Mouse (Mus musculus) Patski (cell line): ENCODE measurements around the gene Atp13a4. TPM values are rescaled to one million over a fixed set of nuclear protein-coding genes. Genes with fewer than 3 reads are reported as not detected.

Source experiments
- ATAC-seq: fragments of 100-300 bp; one replicate; pipeline ENCODE4 v1.8.0; 2021
- CTCF ChIA-PET: fragments of 350-600 bp; sonication (Branson Sonifier 250); formaldehyde crosslinking; loops from one replicate; lab custom pipeline; 2022; ENCODE audit warnings: inconsistent platforms; lab: Charles Lee
- POLR2A ChIA-PET: fragments of 350-600 bp; sonication (Branson Sonifier 250); formaldehyde crosslinking; loops from one replicate; lab custom pipeline; 2022; ENCODE audit warnings: antibody characterized with exemption, inconsistent platforms; lab: Charles Lee
- DNase-seq: peaks from one replicate; pipeline ENCODE4 v3.0.0-alpha.2; 2011; ENCODE audit warnings: low read depth, low spot score
- H3K27me3 ChIP-seq: fragments of 371-371 bp; one replicate; pipeline ENCODE4 v1.5.1; 2021
- CTCF ChIP-seq: fragments of 100-300 bp; IDR thresholded peaks from one replicate; pipeline ENCODE4 v1.5.1; 2021
- in situ Hi-C: fragments of 300-500 bp; cut with MboI; formaldehyde crosslinking; loops from 3 replicates; pipeline ENCODE4 v1.11.1; 2018; ENCODE audit warnings: low pct_unique_long_range_greater_than_20kb, mixed read lengths
- polyA plus RNA-seq: library from polyadenylated mRNA; unstranded; gene quantifications from one replicate; pipeline ENCODE4 v1.2.3, GENCODE M21; 2021

The Atp13a4 gene
- polyA plus RNA-seq, 1 experiment from 2014 or later: not detected

DNA sequence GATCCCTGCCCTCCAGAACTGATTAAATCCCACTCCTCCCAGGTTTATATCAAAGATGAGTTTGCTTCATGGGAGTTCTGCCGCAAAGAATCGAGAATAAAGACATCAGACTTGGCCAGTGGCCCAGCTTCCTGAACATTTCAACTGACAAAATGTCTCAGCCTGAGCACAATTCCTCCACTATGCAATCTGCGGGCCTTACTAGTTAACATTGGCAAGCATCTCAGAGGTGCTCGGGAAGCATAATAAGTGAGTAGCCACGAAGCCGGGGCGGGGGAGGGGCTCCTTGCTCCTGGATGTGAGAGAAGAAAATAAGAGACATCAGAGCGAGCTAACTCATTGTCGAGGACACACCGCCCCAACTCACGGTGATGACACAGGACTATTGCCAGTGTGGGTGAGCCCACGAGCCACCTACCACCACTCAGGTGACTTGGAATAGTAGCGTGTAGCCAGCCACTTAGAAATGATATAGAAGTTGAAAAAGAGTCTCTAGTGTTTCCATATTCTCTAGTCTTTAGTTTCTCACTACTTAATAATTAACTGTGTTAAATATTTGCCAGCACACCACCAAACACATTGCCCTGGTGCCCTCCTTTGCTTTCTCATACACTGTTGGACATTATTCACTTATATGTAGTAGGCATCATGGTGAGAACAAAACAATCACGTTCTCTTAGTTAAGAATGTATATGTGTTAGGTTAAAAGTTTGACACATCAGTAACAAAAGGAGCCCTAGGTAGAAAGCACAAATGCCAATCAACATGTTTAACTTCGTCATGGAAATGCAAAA, 8.1 kb downstream of the Atp13a4 start:
- no peak for ATAC-seq
- TF ChIP-seq CTCF: no peak
- in situ Hi-C loops: no loop called here
- H3K27me3 ChIP-seq: peaks cover 67% of the 10 kb centered on the region
- DNase-seq: no peak
- ChIA-PET POLR2A (interaction anchor here (0.7 kb wide), 1 partner anchor 365 kb away, joined by 3 read pairs; no protein-coding TSS in a partner anchor), CTCF (no interaction called here)

GRCm38 (mm10) chr16:29535866-29536265, 8.8 kb downstream of the Atp13a4 start:
- DNase-seq (no peak), ATAC-seq (no peak)
- H3K27me3 ChIP-seq: peaks cover 65% of the 10 kb centered on the region
- no peak for TF ChIP-seq CTCF
- ChIA-PET POLR2A (interaction anchor here (0.7 kb wide), 1 partner anchor 364 kb away, joined by 3 read pairs; no protein-coding TSS in a partner anchor), CTCF (no interaction called here)
- in situ Hi-C loops: no loop called here

- no peak for ATAC-seq
- no peak for TF ChIP-seq CTCF
- CTCF ChIA-PET: no interaction called here
- in situ Hi-C loops: no loop called here
- H3K27me3 ChIP-seq: peaks cover 61% of the 10 kb centered on the region
- POLR2A ChIA-PET: no interaction called here
- DNase-seq: no peak
Measured at GRCm38 (mm10) chr16:29533641-29534040, 11.0 kb downstream of the Atp13a4 start.

- TF ChIP-seq CTCF: no peak
- in situ Hi-C loops: no loop called here
- H3K27me3 ChIP-seq: peaks cover 42% of the 10 kb centered on the region
- CTCF ChIA-PET: interaction anchor here (0.7 kb wide), 1 partner anchor 965 kb away, joined by 3 read pairs; no protein-coding TSS in a partner anchor
- POLR2A ChIA-PET: no interaction called here
- no peak for ATAC-seq
- DNase-seq: no peak
Measured at GRCm38 (mm10) chr16:29527085-29527484, 17.6 kb downstream of the Atp13a4 start.

GRCm38 (mm10) chr16:29526585-29526984, 18.1 kb downstream of the Atp13a4 start:
- POLR2A ChIA-PET: no interaction called here

DNA sequence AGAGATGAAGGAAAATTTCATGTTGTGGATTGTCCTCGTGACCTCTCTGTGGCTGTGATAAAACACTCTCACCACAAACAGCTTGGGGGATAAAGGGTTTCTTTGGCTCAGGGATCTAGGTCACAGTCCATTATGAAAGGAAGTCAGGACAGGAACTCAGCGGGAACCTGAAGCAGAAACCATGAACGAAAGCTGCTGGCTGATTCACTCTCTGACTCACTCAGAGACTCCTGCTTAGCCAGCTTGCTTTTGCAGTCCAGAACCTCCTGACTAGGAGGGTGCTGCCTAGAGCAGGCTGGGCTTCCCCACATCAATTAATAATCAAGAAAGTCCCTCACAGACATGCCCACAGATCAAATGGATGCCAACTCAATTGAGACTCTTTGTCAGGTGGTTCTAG, 32.2 kb downstream of the Atp13a4 start:
- no peak for DNase-seq
- ChIA-PET POLR2A (no interaction called here), CTCF (no interaction called here)
- in situ Hi-C loops: no loop called here
- ATAC-seq: peak; percentile 62
- TF ChIP-seq CTCF: no peak
- H3K27me3 ChIP-seq: peaks cover 29% of the 10 kb centered on the region

More at GRCm38 (mm10) chr16:29526585-29526984, 18.1 kb downstream of the Atp13a4 start:
- TF ChIP-seq CTCF: no peak
- CTCF ChIA-PET: interaction anchor here (0.7 kb wide), 1 partner anchor 965 kb away, joined by 3 read pairs; no protein-coding TSS in a partner anchor
- DNase-seq: no peak
- in situ Hi-C loops: no loop called here
- no peak for ATAC-seq
- H3K27me3 ChIP-seq: peaks cover 39% of the 10 kb centered on the region

DNA sequence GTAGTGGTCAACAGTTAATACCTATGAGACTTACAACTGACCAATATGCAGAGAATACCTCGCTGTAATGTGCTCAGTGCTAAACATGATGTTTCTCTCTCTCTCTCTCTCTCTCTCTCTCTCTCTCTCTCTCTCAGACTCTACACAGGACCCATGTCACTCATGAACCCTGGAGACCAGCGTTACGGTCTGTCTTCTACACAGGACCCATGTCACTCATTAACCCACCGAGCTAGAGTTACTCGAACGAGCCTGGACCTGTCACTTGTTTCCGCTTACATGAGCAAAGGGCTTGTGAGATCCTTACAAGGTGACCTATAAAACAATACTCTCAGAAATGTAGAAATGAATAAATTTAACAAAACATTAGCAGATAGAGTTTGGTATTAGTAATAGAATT, 33.9 kb downstream of the Atp13a4 start:
- ChIA-PET POLR2A (no interaction called here), CTCF (no interaction called here)
- DNase-seq (no peak), ATAC-seq (no peak)
- in situ Hi-C loops: no loop called here
- H3K27me3 ChIP-seq: peaks cover 40% of the 10 kb centered on the region
- TF ChIP-seq CTCF: no peak

- no peak for DNase-seq
- in situ Hi-C loops: no loop called here
- POLR2A ChIA-PET: no interaction called here
Measured at GRCm38 (mm10) chr16:29509881-29510280, 34.8 kb downstream of the Atp13a4 start.

DNA sequence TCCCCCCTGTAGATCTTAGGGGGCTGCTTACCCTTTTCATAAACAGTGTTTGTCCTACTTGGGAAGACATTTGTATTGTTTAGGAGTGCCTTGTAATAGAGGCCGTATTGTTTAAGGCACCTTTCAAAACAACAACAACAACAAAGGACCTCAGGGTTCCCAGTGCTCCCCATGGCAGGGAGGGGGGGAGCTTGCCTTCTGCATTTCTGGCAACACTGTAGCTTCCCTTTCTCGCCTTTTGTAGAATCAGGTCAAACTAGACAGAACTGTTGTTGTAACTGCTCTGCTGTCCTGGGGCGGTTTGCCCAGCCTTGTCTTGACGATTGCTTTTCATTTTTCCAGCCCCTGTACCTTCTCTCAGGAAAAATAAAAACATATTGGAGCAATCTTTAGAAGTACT, 40.0 kb downstream of the Atp13a4 start:
- no peak for TF ChIP-seq CTCF
- DNase-seq (no peak), ATAC-seq (no peak)
- peaks cover 35% of the 10 kb centered on the region for H3K27me3 ChIP-seq
- CTCF ChIA-PET: no interaction called here
- POLR2A ChIA-PET: no interaction called here
- in situ Hi-C loops: no loop called here

More at GRCm38 (mm10) chr16:29509881-29510280, 34.8 kb downstream of the Atp13a4 start:
- no peak for ATAC-seq
- no peak for TF ChIP-seq CTCF
- peaks cover 40% of the 10 kb centered on the region for H3K27me3 ChIP-seq
- CTCF ChIA-PET: no interaction called here

GRCm38 (mm10) chr16:29504198-29504597, 40.5 kb downstream of the Atp13a4 start:
- no peak for TF ChIP-seq CTCF
- ChIA-PET POLR2A (no interaction called here), CTCF (no interaction called here)
- no peak for DNase-seq
- H3K27me3 ChIP-seq: peaks cover 30% of the 10 kb centered on the region
- ATAC-seq: no peak
- in situ Hi-C loops: no loop called here

GRCm38 (mm10) chr16:29491031-29491430, 53.6 kb downstream of the Atp13a4 start:
- DNase-seq (no peak), ATAC-seq (no peak)
- in situ Hi-C loops: no loop called here
- ChIA-PET POLR2A (no interaction called here), CTCF (no interaction called here)
- H3K27me3 ChIP-seq: peaks cover 32% of the 10 kb centered on the region
- TF ChIP-seq CTCF: no peak
